ENCODE assay signal across 17 mouse cellular contexts in the genomic region with DNA sequence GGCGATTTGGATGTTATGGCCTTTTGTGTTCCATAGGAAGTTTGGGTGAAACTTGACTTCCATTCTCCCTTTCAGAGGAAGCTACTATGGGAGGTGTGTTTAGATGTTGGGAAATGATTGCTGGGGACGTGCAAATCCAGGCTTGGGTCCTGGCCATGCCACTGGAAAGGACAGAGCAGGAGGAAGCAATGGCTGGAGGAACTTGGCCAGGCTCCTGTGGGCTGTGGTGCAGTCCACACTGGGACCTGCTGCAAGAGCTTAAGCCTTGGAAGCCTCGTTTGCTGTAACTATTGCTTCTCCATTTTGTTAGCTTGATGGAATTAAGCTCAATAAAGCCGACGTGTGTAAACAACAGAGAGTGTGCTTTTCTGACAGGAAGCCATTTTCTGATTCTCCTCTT.
DNase-seq lines count a peak whose midpoint lies in the region; ATAC-seq and TF ChIP-seq lines count a peak whose summit lies in the region.
"Had no signal": no experiment of that assay in that cellular context is flagged by ENCODE, and none has a peak within 500 bp of the region (broad histone marks: within the 10 kb centered on the region; RNA-seq: fewer than 3 reads in every experiment).

No protein-coding gene starts in this region.

- 52% methylated on average over 5 of the region's 5 CpGs for WGBS in forebrain, postnatal 0 days
- 56% methylated on average over 5 of the region's 5 CpGs for WGBS in forebrain, embryonic 16.5 days
- 28% methylated on average over 5 of the region's 5 CpGs for WGBS in lung, postnatal 0 days

- H3K9me3 ChIP-seq in forebrain, postnatal 0 days (ENCODE audit: low read length) = no peaks in the 10 kb centered on the region
- H3K9me3 ChIP-seq in forebrain, embryonic 16.5 days (ENCODE audit: control insufficient read depth, low read length) = no peaks in the 10 kb centered on the region
- H3K9me3 ChIP-seq in lung, postnatal 0 days (ENCODE audit: low read length) = no peaks in the 10 kb centered on the region
- H3K9me3 ChIP-seq: heart, embryonic 12.5 days; hindbrain, embryonic 12.5 days; limb, embryonic 12.5 days; midbrain, embryonic 12.5 days had no signal

- no peak overlapping the region for H3K4me2 ChIP-seq in forebrain, postnatal 0 days (ENCODE audit: low read depth)
- H3K4me2 ChIP-seq in forebrain, embryonic 16.5 days (ENCODE audit: low read length) = no peak overlapping the region
- H3K4me2 ChIP-seq in lung, postnatal 0 days (replicated peaks; ENCODE audit: low read depth, low read length) = no peak overlapping the region
- H3K4me2 ChIP-seq: heart, embryonic 12.5 days; hindbrain, embryonic 12.5 days; limb, embryonic 12.5 days; midbrain, embryonic 12.5 days had no signal

- no peak for TF ChIP-seq EP300 in lung, postnatal 0 days (IDR thresholded peaks at IDR 0.05)

- H3K27ac ChIP-seq in forebrain, postnatal 0 days (ENCODE audit: low read depth, low read length) = peak overlapping the region; percentile 64
- no peak overlapping the region for H3K27ac ChIP-seq in forebrain, embryonic 16.5 days (ENCODE audit: low read length)
- H3K27ac ChIP-seq in lung, postnatal 0 days (ENCODE audit: low read length) = no peak overlapping the region
- H3K27ac ChIP-seq: hindbrain, embryonic 12.5 days; limb, embryonic 12.5 days; liver, embryonic 14.5 days; midbrain, embryonic 12.5 days; stomach, postnatal 0 days had no signal

- H3K4me3 ChIP-seq in forebrain, postnatal 0 days (ENCODE audit: low read depth, low read length) = no peak overlapping the region
- no peak overlapping the region for H3K4me3 ChIP-seq in forebrain, embryonic 16.5 days (replicated peaks; ENCODE audit: low read length)
- no peak overlapping the region for H3K4me3 ChIP-seq in lung, postnatal 0 days (ENCODE audit: low read depth, low read length)
- H3K4me3 ChIP-seq: heart, embryonic 12.5 days; hindbrain, embryonic 12.5 days; limb, embryonic 12.5 days; midbrain, embryonic 12.5 days had no signal

- no peaks in the 10 kb centered on the region for H3K36me3 ChIP-seq in forebrain, postnatal 0 days (ENCODE audit: insufficient read depth)
- H3K36me3 ChIP-seq in forebrain, embryonic 16.5 days (ENCODE audit: control insufficient read depth, insufficient read depth) = no peaks in the 10 kb centered on the region
- H3K36me3 ChIP-seq in lung, postnatal 0 days (ENCODE audit: insufficient read depth, low read length) = no peaks in the 10 kb centered on the region
- H3K36me3 ChIP-seq: heart, embryonic 12.5 days; hindbrain, embryonic 12.5 days; limb, embryonic 12.5 days; midbrain, embryonic 12.5 days had no signal

- H3K27me3 ChIP-seq in forebrain, postnatal 0 days (ENCODE audit: insufficient read depth, low read length) = no peaks in the 10 kb centered on the region
- no peaks in the 10 kb centered on the region for H3K27me3 ChIP-seq in forebrain, embryonic 16.5 days (replicated peaks; ENCODE audit: control insufficient read depth, insufficient read depth, low read length)
- no peaks in the 10 kb centered on the region for H3K27me3 ChIP-seq in lung, postnatal 0 days (replicated peaks; ENCODE audit: insufficient read depth, low read length)
- H3K27me3 ChIP-seq: heart, embryonic 12.5 days; hindbrain, embryonic 12.5 days; limb, embryonic 12.5 days; midbrain, embryonic 12.5 days had no signal

- TF ChIP-seq CTCF in forebrain, postnatal 0 days (IDR thresholded peaks at IDR 0.05; ENCODE audit: low read depth) = no peak
- TF ChIP-seq CTCF in lung, postnatal 0 days (IDR thresholded peaks at IDR 0.05) = no peak

- no peak for ATAC-seq in forebrain, postnatal 0 days
- no peak for ATAC-seq in forebrain, embryonic 16.5 days
- peak; percentile 42; the same call in 1 of the 2 replicates for ATAC-seq in lung, postnatal 0 days
- ATAC-seq: forebrain, embryonic 14.5 days had no signal

- DNase-seq in forebrain, postnatal 0 days = no peak
- no peak for DNase-seq in lung, postnatal 0 days (ENCODE audit: low spot score)
- no peak for DNase-seq in lung, adult 18-20 months
- DNase-seq in fat pad, adult 2 months (ENCODE audit: extremely low read depth, low read depth, low spot score) = peak; percentile 66
- DNase-seq in Muller cell, postnatal 12 days (ENCODE audit: inconsistent ontology term) = no peak
- no peak for DNase-seq in gastrocnemius, adult 8-10 months (ENCODE audit: low spot score in 2 of 2)
- DNase-seq: heart, postnatal 14 days; kidney, adult 18-20 months; kidney, postnatal 36 days had no signal

- H3K4me1 ChIP-seq in forebrain, postnatal 0 days (ENCODE audit: insufficient read depth) = peaks cover 25% of the 10 kb centered on the region
- H3K4me1 ChIP-seq in forebrain, embryonic 16.5 days (replicated peaks; ENCODE audit: control insufficient read depth, insufficient read depth, low read length) = peaks cover 33% of the 10 kb centered on the region
- peaks cover 36% of the 10 kb centered on the region for H3K4me1 ChIP-seq in lung, postnatal 0 days (ENCODE audit: insufficient read depth, low read depth, low read length)

- no peak overlapping the region for H3K9ac ChIP-seq in forebrain, postnatal 0 days
- no peak overlapping the region for H3K9ac ChIP-seq in forebrain, embryonic 16.5 days (replicated peaks; ENCODE audit: low read depth, low read length)
- no peak overlapping the region for H3K9ac ChIP-seq in lung, postnatal 0 days (replicated peaks; ENCODE audit: low read depth)
- H3K9ac ChIP-seq: heart, embryonic 12.5 days; hindbrain, embryonic 12.5 days; limb, embryonic 12.5 days; liver, embryonic 14.5 days; midbrain, embryonic 12.5 days had no signal
